Mouse (Mus musculus) adrenal gland, postnatal 25 days (tissue): ENCODE measurements at regions not wholly inside any gene's neighbourhood (a gene's known extent, or its start where the extent isn't known, plus 50 kb on each side); places are given as distances from the start of the nearest gene placed in this dataset.

Experiments used
- DNase-seq: peaks from one replicate; pipeline ENCODE4 v3.0.0; 2021; ENCODE audit warnings: mixed read lengths

- DNase-seq, result no peak
Observed at GRCm38 (mm10) chr7:125270711-125271110, 173.8 kb upstream of the Kdm8 start.

GRCm38 (mm10) chr7:125271356-125271755, 173.1 kb upstream of the Kdm8 start:
- peak; percentile 16 for DNase-seq

GRCm38 (mm10) chr7:125281371-125281770, 163.1 kb upstream of the Kdm8 start:
- DNase-seq, result no peak

GRCm38 (mm10) chr7:125295226-125295625, 149.2 kb upstream of the Kdm8 start:
- DNase-seq, result no peak

- DNase-seq, result no peak
Observed at GRCm38 (mm10) chr7:125308433-125308832, 136.0 kb upstream of the Kdm8 start.

- DNase-seq, result no peak
Observed at GRCm38 (mm10) chr7:125310971-125311370, 133.5 kb upstream of the Kdm8 start.

- no peak for DNase-seq
Observed at GRCm38 (mm10) chr7:125313604-125314003, 130.9 kb upstream of the Kdm8 start.

- DNase-seq, result no peak
Observed at GRCm38 (mm10) chr7:125334769-125335168, 109.7 kb upstream of the Kdm8 start.

- no peak for DNase-seq
Observed at GRCm38 (mm10) chr7:125335586-125336165, 108.8 kb upstream of the Kdm8 start.

- no peak for DNase-seq
Observed at GRCm38 (mm10) chr7:125336826-125337225, 107.7 kb upstream of the Kdm8 start.

GRCm38 (mm10) chr7:125338177-125338751, 106.2 kb upstream of the Kdm8 start:
- DNase-seq, result no peak

- DNase-seq, result no peak
Observed at GRCm38 (mm10) chr7:125340326-125340905, 104.1 kb upstream of the Kdm8 start.

GRCm38 (mm10) chr7:125349606-125350005, 94.9 kb upstream of the Kdm8 start:
- DNase-seq, result no peak

GRCm38 (mm10) chr7:125354211-125354610, 90.3 kb upstream of the Kdm8 start:
- DNase-seq, result no peak

GRCm38 (mm10) chr7:125354956-125355355, 89.5 kb upstream of the Kdm8 start:
- DNase-seq, result no peak

GRCm38 (mm10) chr7:125358016-125358415, 86.5 kb upstream of the Kdm8 start:
- no peak for DNase-seq

GRCm38 (mm10) chr7:125383021-125383420, 61.5 kb upstream of the Kdm8 start:
- DNase-seq, result no peak

GRCm38 (mm10) chr7:125384171-125384570, 60.3 kb upstream of the Kdm8 start:
- DNase-seq, result no peak

GRCm38 (mm10) chr7:125392536-125392935, 51.9 kb upstream of the Kdm8 start:
- DNase-seq, result no peak

- DNase-seq, result no peak
Observed at GRCm38 (mm10) chr7:125393228-125393627, 51.2 kb upstream of the Kdm8 start.

GRCm38 (mm10) chr7:125393654-125394346, 50.7 kb upstream of the Kdm8 start:
- peak; percentile 97 for DNase-seq
